Mouse (Mus musculus) embryo, embryonic 11 days (tissue): ENCODE measurements around the gene Spint2.

Source experiments
- DNase-seq: peaks from one replicate; pipeline ENCODE4 v3.0.0-alpha.2; 2015

Spint2 gene

DNA sequence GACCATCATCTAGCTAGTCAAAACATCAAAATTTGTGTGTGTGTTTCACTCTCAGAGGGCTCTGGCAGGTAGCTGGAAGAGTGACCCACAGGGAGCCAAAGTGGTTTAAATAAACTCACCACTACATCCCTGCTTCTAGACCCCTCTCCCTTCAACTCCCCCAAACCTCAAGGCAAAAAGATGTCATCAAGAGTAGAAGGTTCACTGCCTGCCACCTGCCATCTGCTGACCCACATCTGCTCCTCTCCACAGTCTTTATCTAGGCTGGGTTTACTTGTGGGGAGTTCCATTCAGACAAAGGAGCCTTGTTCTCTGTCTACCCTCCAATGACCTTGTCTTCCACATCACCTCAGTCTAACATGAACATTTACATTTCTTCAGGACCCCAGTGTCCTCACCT lies 2.5 kb downstream of the Spint2 start:
- no peak for DNase-seq

DNA sequence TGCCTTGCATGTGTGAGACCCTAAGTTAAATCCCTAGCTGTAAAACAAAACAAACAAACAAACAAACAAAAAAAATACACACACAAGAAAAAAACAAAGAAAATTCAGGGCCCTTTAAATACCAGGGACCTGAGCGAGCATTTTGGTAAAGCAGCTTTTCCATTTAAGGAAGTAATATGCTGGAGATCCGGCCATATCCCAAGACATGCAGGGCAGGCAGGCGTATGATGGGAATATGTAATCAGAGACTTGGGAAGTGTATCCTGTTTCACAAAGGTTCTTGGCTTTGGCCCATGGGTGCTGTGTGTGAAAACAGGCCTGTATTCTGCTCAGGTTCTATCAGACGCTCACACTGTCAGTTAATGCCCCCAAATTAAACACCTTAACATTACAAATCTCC lies 4.2 kb downstream of the Spint2 start:
- no peak for DNase-seq

DNA sequence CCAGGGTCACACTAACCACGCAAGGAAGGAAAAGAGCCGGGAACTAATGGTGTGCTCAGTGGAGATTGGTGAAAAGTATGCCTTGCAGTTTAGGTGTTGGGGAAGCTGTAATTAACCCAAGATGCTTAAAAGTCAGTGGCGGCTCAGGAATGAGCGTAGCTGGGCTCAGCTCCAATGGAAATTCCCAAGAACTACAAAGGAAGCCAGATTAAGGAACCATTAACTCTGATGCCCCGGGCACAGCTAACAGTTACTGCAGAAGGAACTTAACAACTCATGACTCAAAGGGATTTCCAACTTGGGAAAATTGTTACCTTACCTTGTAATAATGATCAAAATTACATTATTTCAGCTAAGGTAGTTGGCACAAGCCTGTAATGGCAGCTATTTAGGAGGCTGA lies 5.0 kb downstream of the Spint2 start:
- DNase-seq = no peak

DNA sequence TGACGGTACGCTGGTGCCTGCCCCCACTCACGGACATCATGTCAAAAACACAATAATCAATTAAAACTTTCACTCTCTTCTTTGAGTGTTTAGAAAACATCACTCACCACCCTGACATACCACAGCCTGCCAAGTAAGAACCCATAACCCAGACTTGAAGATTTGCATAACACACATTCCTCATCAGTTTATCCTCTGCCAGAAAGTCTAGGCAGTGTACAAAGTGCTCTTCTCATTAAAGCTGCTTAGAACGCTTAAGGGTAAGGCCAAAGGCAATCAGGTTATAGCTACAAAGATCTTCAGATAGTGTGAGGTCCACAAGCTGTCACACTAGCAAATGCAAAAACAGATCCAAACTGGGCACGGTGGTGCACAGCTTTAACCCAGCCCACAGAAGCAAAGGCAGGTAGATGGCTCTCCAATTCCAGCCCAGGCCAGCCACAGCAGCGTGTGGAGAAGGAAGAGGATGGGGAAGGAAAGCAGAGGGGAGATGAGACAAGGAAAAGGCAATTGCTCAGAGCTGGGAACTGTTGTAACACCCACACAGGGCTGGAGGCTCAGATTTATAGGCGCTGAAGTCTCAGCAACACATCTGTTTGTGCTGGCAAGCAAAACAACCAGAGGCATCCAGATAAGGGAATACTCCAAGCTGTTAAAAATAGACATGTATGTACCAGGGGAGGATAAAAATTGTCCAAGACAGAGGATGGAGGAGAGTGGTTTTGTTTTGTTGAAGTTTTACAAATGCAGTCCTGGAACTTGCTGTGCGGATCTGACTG lies 9.8 kb downstream of the Spint2 start:
- no peak for DNase-seq

DNA sequence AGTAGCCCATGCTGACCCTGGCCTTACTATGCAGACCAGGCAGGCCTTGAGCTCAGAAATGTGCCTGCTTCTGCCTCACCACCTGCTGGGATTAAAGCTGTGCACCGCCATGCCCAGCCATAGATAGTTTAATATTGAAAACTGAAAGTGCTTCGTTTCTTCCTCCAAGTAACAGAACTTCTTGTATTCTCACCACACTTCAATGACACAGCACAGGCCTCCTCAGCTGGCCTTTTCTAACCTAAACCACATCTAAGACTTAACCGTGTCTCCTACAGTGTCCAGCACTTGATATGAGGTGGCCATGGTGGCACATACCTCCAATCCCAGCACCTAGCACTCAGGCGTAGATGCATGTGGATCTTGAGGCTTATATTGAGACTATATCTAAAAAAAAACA lies 11.3 kb downstream of the Spint2 start:
- no peak for DNase-seq

DNA sequence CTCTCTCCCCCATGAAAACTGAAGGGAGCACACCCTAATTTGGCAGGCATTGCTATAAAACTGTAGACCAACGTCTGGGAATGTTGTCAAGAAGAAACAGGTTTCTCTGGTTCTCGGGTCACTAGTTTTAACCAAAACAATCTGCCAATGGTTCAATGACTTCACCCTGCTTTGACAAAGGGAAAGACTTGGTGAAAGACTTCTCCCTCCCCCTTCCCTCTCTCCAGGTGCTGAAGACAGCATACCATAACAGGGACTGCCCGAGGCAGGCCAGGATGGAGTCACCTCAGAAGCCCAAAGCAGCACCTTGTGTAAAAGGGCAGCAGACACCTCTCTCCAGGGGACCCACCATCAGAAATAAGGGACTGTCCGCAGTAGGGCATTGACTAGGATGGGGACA lies 14.8 kb downstream of the Spint2 start:
- no peak for DNase-seq

DNA sequence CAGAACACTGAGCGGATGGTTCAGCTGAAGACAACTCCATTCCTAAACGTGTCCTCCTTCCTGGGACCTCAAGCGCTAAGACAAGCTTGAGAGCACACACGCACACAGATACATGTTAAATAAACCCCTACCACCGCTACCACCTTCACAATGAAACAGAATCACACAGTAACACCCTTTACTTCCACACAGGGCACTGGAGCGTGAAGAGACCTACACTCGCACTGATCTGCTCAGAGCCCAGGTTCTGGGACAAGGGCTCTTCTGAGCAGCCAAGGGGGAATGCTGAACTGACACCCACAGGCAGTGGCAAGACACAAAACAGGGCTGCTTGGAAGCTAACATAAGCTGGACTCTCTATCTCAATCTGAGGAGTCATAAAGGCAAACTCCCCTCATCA lies 16.1 kb downstream of the Spint2 start:
- DNase-seq = no peak

DNA sequence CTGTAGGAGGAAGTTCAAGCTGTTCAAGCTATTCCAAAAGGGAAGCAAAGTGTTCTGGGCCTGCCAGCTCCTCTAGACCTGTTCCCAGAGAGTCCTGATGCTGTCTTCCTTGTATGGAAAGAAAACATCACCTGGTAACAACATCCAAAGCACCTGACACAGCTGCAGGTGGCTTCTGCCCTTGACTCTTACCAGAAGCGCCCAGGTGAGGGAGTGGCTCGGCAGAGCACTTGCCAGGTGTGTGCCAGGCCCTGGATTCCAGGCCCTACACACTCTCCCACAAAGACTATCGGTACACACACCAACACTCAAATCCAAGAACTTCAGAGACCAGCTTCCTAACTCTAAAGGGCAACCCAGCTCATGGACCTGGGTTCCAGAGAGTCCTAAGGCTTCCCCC lies 17.9 kb downstream of the Spint2 start:
- DNase-seq = no peak

DNA sequence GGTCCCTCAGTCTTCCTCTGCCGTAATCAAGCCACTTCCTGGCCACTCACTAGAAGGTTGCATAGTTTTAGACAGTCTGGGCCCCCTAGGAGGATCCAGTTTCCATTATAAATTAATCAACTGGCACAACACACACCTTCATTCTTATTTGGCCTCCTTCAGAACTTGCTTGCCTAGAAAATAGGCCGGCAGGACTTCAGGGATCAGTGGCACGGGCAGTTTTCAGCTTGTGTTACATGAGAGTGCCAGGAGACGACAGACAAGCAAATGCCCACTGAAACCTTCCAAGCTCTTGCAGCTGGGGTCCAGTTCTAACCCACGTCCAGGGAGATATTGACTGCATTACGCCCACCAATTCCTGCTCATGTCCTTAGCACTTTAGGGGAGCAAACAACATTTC lies 19.6 kb downstream of the Spint2 start:
- DNase-seq = no peak

DNA sequence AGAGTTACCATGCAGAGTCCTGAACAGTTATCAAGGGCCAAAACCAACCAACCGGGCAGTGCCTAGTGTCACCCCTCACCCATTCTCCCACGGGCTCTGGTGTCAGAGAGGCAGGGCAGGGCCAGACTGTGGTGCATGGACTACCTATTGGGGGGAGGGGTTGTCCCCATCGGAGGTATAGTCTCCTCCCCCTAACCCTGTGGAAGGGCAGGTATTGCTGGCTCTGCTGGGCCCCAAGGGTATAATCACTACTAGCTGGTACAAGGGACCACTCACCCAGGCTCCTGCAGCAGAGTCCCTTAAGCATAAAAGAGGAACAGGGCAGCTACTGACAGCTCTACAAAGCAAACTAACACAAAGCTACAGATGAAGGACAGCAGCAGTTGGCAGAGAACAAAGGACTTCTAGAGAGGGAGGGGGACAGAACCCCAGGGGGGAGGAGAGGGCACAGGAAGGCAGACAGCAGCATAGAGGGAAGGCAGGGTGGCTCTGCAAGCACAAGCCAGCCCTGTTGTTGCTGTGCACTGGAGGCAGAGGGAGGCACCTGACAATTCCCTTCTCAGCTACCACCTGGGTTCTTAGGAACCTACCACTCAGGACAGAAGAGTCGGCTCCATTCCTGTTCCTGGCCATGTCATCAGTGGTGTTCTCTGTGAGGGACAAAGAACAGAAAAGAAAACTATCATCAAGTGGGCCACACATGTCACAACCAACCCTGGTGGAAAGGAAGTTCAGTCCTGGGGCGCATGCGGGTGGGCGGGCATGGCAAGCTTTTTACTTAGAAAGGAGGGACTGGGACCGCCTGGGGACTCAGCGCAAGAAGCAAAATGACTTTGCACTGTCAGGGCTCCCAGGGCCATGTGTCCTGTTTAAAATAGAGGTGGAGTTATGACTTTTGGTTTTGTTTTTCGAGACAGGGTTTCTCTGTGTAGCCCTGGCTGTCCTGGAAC lies 21.7 kb downstream of the Spint2 start:
- peak; percentile 28 for DNase-seq

DNA sequence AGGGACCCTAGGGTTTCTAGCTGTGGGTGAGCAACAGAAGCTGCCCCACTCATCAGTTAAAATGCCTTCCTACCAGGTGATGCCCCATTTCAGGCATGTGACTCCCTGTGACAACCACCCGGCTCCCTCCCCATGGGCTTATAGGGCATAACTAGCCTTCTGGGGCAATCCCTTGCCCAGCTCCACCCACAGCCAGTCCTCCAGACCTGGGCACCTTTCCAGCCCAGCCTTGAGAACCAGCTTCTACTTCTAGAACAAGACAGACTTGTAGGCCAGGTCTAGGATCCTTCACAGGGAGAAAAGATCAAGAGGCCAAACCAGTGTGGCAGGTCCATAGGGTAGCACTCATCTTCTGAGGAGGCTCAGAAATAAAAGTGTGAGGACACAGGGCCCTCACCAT lies 24.3 kb downstream of the Spint2 start:
- no peak for DNase-seq

DNA sequence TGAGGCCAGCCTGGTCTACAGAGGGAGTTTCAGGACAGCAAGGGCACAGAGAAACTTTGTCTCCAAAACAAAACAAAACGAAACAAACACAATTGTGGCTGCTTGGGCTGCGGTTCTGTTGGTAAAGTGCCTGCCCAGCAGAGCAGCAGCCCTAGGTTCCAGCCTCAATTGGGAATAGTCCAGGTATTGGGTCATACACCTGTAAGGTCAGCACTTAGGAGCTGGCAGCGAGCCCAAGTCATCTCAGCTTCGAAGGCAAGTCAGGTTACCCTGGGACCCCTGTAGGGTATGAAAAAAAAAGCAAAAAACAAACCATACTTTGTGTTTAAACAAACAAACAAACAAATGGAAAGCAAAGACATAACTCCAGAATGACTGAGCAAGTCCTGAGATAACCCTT lies 25.8 kb downstream of the Spint2 start:
- DNase-seq = no peak

DNA sequence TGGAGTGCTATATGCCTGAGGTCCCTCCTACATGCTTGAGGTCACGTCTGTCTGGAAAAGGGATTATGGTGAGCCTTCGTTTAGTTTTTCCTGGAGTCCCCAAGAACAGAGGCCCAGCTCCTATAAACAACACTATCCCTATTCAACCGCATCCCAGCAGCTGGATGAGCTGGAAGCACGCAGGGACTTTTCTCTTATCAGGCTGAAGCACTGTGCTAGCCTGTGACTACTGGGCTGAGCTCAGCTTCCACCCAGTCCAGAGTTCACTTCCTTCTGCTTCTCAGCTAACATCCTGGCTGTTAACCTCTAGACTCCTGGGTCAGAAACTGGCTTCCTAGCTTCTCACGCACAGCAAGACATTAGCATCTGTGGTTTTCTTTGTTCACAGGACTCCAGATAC lies 27.9 kb downstream of the Spint2 start:
- DNase-seq = no peak

DNA sequence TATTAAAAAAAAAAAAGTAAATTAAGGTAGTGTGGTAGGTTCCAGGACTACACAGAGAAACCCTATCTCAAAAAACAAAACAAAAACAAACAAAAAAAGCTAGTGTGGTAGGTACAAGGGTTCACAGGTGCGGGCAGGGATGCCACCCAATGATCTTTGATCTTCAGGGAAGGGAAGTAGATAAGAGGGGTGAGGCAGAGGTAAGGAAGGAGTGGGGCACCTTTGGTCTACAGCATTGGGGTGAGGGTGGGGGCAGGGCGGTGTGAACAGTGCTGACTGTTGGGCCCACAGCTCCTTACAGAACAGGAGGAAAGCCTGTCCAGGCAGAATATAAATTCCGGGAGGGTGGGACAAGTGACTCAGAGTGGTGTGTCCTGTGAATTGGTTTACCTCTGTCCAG lies 30.5 kb downstream of the Spint2 start:
- DNase-seq = no peak

DNA sequence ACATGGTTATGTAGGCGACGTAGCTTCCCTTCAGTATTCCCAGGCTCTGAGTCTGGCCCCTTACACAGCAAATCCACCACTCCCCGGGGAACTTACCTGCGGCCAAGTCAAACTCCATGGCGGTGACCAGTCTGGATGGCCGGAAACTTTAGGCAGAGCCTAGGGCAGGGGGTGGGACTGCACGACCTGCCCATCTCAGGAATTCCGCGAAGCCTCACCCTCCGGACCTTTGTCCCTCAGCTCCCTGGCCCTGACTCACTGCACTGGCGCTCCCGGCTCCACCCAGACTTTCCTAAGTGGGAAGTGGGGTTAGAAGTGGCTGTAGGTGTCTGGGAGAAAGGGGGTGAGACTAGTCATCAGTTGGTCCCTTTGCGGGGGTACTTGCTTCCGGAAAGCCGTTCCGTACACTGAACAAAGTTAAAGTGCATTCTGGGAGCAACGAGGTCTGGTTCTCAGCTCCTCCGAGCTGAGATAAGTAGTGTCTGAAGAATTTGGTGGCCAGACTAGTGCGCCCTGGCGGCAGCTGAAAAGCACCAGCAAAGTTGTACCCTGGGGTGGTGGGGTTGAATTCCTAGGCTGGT lies 33.4 kb downstream of the Spint2 start, which contains the start of gene 2200002D01Rik:
TSS of gene 2200002D01Rik (minus strand) at position 206 of the 581 bp plus-strand sequence.
- DNase-seq = peak; percentile 63

DNA sequence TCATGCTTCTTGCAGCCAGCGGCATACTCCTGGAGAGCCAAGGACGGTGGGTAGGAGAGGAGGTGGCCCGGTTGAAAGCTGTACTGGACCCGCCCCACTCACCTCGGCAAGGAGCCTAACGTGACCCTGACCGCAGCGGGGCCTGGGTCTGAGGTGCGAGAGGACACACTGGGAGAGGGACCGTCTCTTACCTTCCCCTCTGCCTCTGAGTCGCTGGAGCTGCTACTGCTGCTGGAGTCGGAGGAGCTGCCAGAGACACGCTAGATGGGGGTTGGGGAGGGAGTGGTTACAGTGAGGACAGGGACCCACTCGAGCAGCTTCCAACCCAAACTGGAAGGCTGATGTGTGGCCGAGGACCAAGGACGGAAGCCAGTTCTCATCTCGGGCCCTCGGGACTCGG lies 34.0 kb downstream of the Spint2 start:
- no peak for DNase-seq

DNA sequence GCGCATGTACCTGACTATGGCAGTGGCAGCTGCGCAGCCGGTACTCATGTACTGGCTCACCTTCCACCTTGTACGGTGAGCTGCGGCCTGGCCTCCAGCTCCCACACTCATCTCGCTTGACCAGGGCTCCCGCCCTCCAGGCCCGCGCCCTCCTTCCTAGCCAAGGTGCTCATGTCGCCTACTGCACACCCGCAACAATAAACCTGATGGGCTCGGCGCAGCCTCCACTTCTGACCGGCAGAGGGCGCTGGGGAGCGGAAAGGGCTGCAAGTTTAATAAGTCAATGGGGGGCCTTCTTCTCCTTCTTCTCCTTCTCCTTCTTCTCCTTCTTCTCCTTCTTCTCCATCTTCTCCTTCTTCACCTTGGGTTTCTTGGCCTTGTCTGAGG lies 34.4 kb downstream of the Spint2 start:
- DNase-seq = peak; percentile 74

DNA sequence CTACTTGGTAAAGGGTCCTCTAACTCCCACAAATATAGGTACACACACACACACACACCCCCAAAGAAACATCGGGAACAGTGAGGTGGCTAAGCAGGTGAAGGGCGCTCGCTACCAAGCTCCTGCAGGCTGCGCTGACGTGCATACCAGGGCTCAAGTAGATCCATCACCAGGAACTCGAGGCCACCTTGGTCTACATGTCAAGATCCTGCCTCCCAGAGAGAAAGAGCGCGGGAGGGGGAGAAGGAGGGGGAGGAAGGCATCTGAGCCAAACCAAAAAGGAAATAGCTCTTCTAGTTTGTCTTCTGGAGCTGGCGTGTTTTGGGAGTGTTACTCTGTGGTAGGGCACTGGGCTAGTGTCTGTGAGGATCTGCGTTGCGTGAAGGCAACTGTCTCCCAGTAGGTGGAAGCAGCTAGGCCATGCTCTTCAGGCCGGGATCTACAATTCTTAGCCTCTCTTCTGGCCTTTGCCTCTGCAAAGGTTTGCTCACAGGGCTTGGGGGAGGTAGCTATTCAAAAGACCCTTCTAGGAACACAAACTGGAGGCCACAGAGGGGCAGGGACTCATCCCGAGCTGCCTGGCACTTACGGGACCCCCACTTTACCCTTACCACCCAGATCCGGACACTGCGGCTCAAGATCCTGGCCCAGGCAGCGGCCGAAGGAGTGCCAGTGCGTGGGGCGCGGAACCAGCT lies 34.9 kb downstream of the Spint2 start:
- no peak for DNase-seq

DNA sequence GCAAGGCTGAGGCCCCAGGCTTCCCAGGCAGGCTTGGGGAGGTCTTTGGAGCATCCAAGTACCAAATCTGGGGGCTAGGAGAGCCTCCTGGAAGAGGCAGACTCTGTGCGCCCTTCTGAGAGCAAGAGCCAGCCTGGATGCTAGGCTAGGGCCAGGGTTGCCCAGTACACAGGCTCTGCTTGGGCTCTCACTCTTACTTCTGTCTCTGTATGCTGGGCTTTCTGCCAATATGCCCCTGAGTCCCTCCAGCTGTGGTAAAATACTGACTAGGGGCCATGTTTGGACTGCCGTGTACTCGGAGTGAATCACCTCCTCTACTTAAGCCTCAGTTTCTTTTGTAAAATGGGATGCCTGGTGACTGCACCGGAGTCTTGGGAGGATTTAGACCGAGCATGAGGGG lies 35.7 kb downstream of the Spint2 start:
- no peak for DNase-seq

DNA sequence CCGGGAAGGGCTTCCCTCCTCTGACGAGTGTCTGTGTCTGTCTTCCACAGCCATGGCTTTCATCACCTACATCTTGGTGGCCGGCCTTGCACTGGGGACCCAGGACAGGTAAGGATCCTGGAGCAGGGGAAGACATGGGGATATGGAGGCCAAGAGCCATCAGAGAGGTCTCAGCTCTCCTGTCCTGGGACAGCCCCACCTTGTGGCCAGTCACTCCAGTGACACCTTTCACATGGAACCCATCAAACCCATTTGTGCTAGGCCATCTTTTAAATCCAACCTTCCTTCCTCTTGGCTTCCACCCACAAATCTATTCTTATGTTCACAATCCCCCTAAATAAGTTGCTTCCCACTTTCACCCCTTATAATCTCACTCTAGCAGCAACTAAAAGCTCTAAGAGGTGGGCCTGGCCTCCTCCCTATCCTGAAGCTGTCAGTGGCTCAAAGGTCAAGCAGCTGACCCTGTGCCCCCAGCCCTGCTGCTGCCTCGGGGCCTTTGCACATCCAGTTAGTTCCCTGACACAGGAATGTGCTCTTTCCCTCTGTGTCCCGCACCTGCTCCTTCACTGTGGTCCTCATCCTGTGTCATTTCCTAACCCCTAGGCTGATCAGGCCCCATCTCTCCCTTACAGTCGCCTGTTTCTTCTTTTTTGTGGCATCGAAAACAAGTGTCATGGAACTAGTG lies 36.8 kb downstream of the Spint2 start:
- DNase-seq = no peak

DNA sequence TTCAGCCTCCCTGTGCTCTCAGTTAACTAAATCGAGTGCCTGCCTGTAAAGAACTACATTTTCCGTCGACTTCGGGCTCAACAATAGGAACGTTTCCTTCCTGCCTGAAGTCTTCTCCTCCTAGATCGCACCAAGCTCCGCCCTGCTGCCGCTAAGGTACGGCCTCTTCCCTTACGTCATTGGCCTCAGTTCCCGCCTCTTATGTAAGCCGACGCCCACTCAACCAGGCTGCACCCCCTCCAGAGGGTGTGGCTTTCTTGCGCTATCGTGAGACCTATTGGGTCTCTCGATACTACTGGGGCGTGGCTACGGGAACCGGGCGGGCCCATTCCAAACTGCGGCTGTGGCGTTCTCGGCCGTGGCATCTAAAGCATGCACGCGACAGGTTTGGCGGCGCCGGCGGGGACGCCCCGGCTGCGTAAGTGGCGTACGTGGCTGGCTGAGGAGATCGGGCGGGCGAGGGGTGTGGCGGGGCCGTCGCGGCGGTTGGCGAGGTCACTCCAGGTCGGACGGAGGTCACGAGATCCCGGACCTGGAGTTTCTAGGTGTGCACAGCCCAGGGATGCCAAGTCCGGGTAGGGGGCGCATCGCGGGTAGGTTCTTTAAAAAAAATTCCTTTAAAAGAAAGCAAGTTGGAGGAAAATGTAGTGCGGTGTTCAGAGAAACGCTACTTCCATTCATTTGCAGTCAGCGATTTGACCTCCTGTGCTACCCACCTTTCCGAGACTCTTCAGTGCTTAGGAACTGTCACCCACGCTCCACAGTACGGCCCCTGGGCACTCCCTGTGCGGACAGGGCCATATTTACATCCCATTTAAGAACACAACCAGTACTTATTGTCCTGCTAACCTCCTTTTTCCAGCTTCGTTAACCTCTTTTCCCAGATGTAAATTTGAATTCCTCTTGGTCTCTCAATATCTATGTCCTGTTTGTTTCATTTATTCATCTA lies 43.4 kb downstream of the Spint2 start, which contains the start of gene Yif1b:
TSS of gene Yif1b (plus strand) at position 311 of the 949 bp plus-strand sequence.
- DNase-seq = peak; percentile 100
